In the genomic region with DNA sequence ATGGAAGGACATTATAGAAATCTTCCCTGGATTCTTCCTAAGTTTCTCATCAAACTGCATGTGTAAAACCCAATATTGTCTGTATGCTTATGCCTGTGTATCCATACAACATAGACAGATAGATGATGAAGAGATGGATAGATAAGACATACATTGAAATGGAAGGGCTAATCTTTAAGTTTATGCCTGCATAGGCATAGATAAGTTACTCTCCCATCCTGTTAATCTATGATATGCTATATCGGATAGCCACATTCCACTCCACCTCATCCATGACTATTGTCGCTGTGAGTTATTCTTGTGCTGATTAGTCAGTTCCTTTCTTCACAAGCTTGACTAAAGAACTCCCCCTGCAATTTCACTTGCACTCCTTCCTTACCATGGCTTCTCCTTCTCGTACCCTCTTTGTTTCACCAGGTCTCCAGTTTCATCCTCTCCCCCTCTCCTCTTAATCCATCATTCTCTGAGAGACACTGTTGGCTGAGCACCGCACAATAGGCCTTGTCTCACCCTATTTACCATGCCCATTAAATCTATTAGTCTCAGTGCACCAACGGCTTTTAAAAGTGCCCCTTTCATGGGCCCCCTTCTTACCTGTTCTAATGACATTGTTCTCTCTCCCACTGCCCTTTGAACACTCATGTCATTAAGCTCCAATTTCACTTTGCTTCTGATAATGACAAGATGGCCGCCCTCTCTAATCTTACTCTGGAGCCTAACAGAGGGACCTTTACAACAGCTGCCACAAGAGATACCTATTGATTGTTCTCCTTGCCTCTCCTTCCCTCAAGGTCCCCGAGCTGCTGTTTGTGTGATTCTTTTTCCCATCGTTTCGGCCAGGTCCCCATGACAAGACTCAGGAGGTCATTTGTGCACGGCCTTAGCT, we compare ENCODE assay signal across 17 mouse cellular contexts.
DNase-seq lines count a peak whose midpoint lies in the region; ATAC-seq and TF ChIP-seq lines count a peak whose summit lies in the region.
"Had no signal": no experiment of that assay in that cellular context is flagged by ENCODE, and none has a peak within 500 bp of the region (broad histone marks: within the 10 kb centered on the region; RNA-seq: fewer than 3 reads in every experiment).

No protein-coding gene starts in this region.

- no peak overlapping the region for H3K9ac ChIP-seq in hindbrain, embryonic 16.5 days (ENCODE audit: low read depth, low read length)
- no peak overlapping the region for H3K9ac ChIP-seq in midbrain, embryonic 11.5 days (ENCODE audit: low read length)
- no peak overlapping the region for H3K9ac ChIP-seq in midbrain, postnatal 0 days (replicated peaks; ENCODE audit: low read length, poor library complexity, severe bottlenecking)
- no peak overlapping the region for H3K9ac ChIP-seq in intestine, postnatal 0 days (ENCODE audit: low read depth, low read length)
- H3K9ac ChIP-seq: heart, embryonic 15.5 days; hindbrain, embryonic 15.5 days; limb, embryonic 13.5 days; liver, embryonic 14.5 days had no signal

- H3K27ac ChIP-seq in hindbrain, embryonic 10.5 days = peak overlapping the region; percentile 62
- H3K27ac ChIP-seq in hindbrain, embryonic 16.5 days (ENCODE audit: low read depth, low read length) = no peak overlapping the region
- H3K27ac ChIP-seq in midbrain, embryonic 11.5 days (ENCODE audit: low read depth, low read length) = no peak overlapping the region
- no peak overlapping the region for H3K27ac ChIP-seq in midbrain, postnatal 0 days (ENCODE audit: low read depth, low read length)
- H3K27ac ChIP-seq in intestine, postnatal 0 days (ENCODE audit: low read depth, low read length) = peak overlapping the region; percentile 22; the same call in 1 of the 2 replicates
- H3K27ac ChIP-seq: heart, embryonic 15.5 days; hindbrain, embryonic 15.5 days; limb, embryonic 13.5 days; liver, embryonic 14.5 days had no signal

- no peak overlapping the region for H3K4me3 ChIP-seq in hindbrain, embryonic 10.5 days
- H3K4me3 ChIP-seq in hindbrain, embryonic 16.5 days (ENCODE audit: low read length) = no peak overlapping the region
- H3K4me3 ChIP-seq in midbrain, embryonic 11.5 days (ENCODE audit: low read depth, low read length) = no peak overlapping the region
- no peak overlapping the region for H3K4me3 ChIP-seq in midbrain, postnatal 0 days (ENCODE audit: low read depth, low read length)
- H3K4me3 ChIP-seq in intestine, postnatal 0 days (ENCODE audit: low read depth, low read length) = no peak overlapping the region
- H3K4me3 ChIP-seq: erythroblast, embryonic 14.5 days; heart, embryonic 15.5 days; hindbrain, embryonic 15.5 days; limb, embryonic 13.5 days had no signal

- no peak for ATAC-seq in hindbrain, embryonic 16.5 days
- peak; percentile 34 for ATAC-seq in midbrain, embryonic 11.5 days (ENCODE audit: low FRiP score)
- no peak for ATAC-seq in midbrain, postnatal 0 days (ENCODE audit: low FRiP score)
- ATAC-seq in intestine, postnatal 0 days = peak; percentile 81

- no peaks in the 10 kb centered on the region for H3K27me3 ChIP-seq in hindbrain, embryonic 10.5 days (ENCODE audit: insufficient read depth, poor library complexity, severe bottlenecking)
- no peaks in the 10 kb centered on the region for H3K27me3 ChIP-seq in hindbrain, embryonic 16.5 days (replicated peaks; ENCODE audit: control insufficient read depth, insufficient read depth, low read length)
- no peaks in the 10 kb centered on the region for H3K27me3 ChIP-seq in midbrain, embryonic 11.5 days (ENCODE audit: control insufficient read depth, insufficient read depth, low read length)
- no peaks in the 10 kb centered on the region for H3K27me3 ChIP-seq in midbrain, postnatal 0 days (ENCODE audit: insufficient read depth, low read length)
- H3K27me3 ChIP-seq in intestine, postnatal 0 days (replicated peaks; ENCODE audit: control insufficient read depth, insufficient read depth, low read length) = no peaks in the 10 kb centered on the region
- H3K27me3 ChIP-seq: heart, embryonic 15.5 days; hindbrain, embryonic 15.5 days; limb, embryonic 13.5 days had no signal

- peak; percentile 17 for DNase-seq in hindbrain, embryonic 10.5 days (ENCODE audit: low spot score)
- no peak for DNase-seq in midbrain, embryonic 11.5 days (ENCODE audit: low spot score, missing footprints)
- DNase-seq in midbrain, postnatal 0 days (ENCODE audit: low spot score) = no peak
- peak; percentile 27 for DNase-seq in embryo, embryonic 11 days
- no peak for DNase-seq in urinary bladder, postnatal 14 days (ENCODE audit: low spot score)
- DNase-seq: adrenal gland, postnatal 25 days; B cell, adult 2 months; cerebellum, adult 18-20 months; heart, adult 18-20 months; kidney, postnatal 10 days had no signal

- H3K4me2 ChIP-seq in hindbrain, embryonic 16.5 days (ENCODE audit: low read length) = no peak overlapping the region
- no peak overlapping the region for H3K4me2 ChIP-seq in midbrain, embryonic 11.5 days
- H3K4me2 ChIP-seq in midbrain, postnatal 0 days (ENCODE audit: low read depth, low read length, poor library complexity, severe bottlenecking) = no peak overlapping the region
- H3K4me2 ChIP-seq in intestine, postnatal 0 days (replicated peaks; ENCODE audit: low read depth) = 0 out of 2 replicates have a peak overlapping the region, but pooled peaks have one; percentile 2
- H3K4me2 ChIP-seq: heart, embryonic 15.5 days; hindbrain, embryonic 15.5 days; limb, embryonic 13.5 days had no signal

- TF ChIP-seq CTCF in midbrain, postnatal 0 days (IDR thresholded peaks at IDR 0.05) = no peak
- no peak for TF ChIP-seq CTCF in intestine, postnatal 0 days (IDR thresholded peaks at IDR 0.05; ENCODE audit: low read depth)

- no peaks in the 10 kb centered on the region for H3K9me3 ChIP-seq in hindbrain, embryonic 10.5 days
- no peaks in the 10 kb centered on the region for H3K9me3 ChIP-seq in hindbrain, embryonic 16.5 days (ENCODE audit: control insufficient read depth, low read length)
- H3K9me3 ChIP-seq in midbrain, embryonic 11.5 days (ENCODE audit: control insufficient read depth, low read length) = no peaks in the 10 kb centered on the region
- no peaks in the 10 kb centered on the region for H3K9me3 ChIP-seq in midbrain, postnatal 0 days (ENCODE audit: low read length)
- H3K9me3 ChIP-seq in intestine, postnatal 0 days (ENCODE audit: control insufficient read depth) = no peaks in the 10 kb centered on the region
- H3K9me3 ChIP-seq: heart, embryonic 15.5 days; hindbrain, embryonic 15.5 days; limb, embryonic 13.5 days had no signal

- peaks cover 13% of the 10 kb centered on the region; the same call in 1 of the 2 replicates for H3K4me1 ChIP-seq in hindbrain, embryonic 10.5 days (replicated peaks)
- no peaks in the 10 kb centered on the region for H3K4me1 ChIP-seq in hindbrain, embryonic 16.5 days (ENCODE audit: control insufficient read depth, insufficient read depth, low read depth, low read length)
- no peaks in the 10 kb centered on the region for H3K4me1 ChIP-seq in midbrain, embryonic 11.5 days (ENCODE audit: control insufficient read depth, insufficient read depth, low read length)
- H3K4me1 ChIP-seq in midbrain, postnatal 0 days (ENCODE audit: insufficient read depth, low read length) = no peaks in the 10 kb centered on the region
- 0 out of 2 replicates have a peak, but pooled peaks cover 6% of the 10 kb centered on the region for H3K4me1 ChIP-seq in intestine, postnatal 0 days (replicated peaks; ENCODE audit: control insufficient read depth, insufficient read depth, low read length)
- H3K4me1 ChIP-seq: hindbrain, embryonic 15.5 days had no signal

- no peaks in the 10 kb centered on the region for H3K36me3 ChIP-seq in hindbrain, embryonic 10.5 days
- no peaks in the 10 kb centered on the region for H3K36me3 ChIP-seq in hindbrain, embryonic 16.5 days (ENCODE audit: control insufficient read depth, insufficient read depth, low read length)
- H3K36me3 ChIP-seq in midbrain, embryonic 11.5 days (ENCODE audit: control insufficient read depth, insufficient read depth, low read length) = no peaks in the 10 kb centered on the region
- H3K36me3 ChIP-seq in midbrain, postnatal 0 days (ENCODE audit: insufficient read depth, low read length) = no peaks in the 10 kb centered on the region
- no peaks in the 10 kb centered on the region for H3K36me3 ChIP-seq in intestine, postnatal 0 days (ENCODE audit: control insufficient read depth, insufficient read depth)
- H3K36me3 ChIP-seq: heart, embryonic 15.5 days; hindbrain, embryonic 15.5 days; limb, embryonic 13.5 days had no signal

- WGBS in hindbrain, embryonic 10.5 days = 41% methylated on average over 10 of the region's 10 CpGs
- WGBS in hindbrain, embryonic 16.5 days = 35% methylated on average over 10 of the region's 10 CpGs
- WGBS in midbrain, embryonic 11.5 days = 24% methylated on average over 10 of the region's 10 CpGs
- WGBS in midbrain, postnatal 0 days = 29% methylated on average over 10 of the region's 10 CpGs
- WGBS in intestine, postnatal 0 days = 51% methylated on average over 10 of the region's 10 CpGs

Comparison
In these comparisons a context has a peak if more than half of its experiments do, and no peak if none do; other contexts are left out.
1. H3K27ac ChIP-seq: peak in hindbrain, embryonic 10.5 days (single experiment) and intestine, postnatal 0 days (single experiment); none in hindbrain, embryonic 16.5 days (single experiment), midbrain, embryonic 11.5 days (single experiment) and midbrain, postnatal 0 days (single experiment).
2. ATAC-seq: peak in midbrain, embryonic 11.5 days (single experiment) and intestine, postnatal 0 days (single experiment); none in hindbrain, embryonic 16.5 days (single experiment) and midbrain, postnatal 0 days (single experiment).
3. DNase-seq: peak in hindbrain, embryonic 10.5 days (single experiment) and embryo, embryonic 11 days (single experiment); none in midbrain, embryonic 11.5 days (single experiment), midbrain, postnatal 0 days (single experiment) and urinary bladder, postnatal 14 days (single experiment).